Mouse (Mus musculus) small intestine, adult 2 months (tissue): ENCODE measurements at regions not wholly inside any gene's neighbourhood (a gene's known extent, or its start where the extent isn't known, plus 50 kb on each side); places are given as distances from the start of the nearest gene placed in this dataset.

Experiments used
- H3K27ac ChIP-seq: fragments of 200-500 bp; 2 replicates; pipeline ENCODE4 v1.5.1; 2012; ENCODE audit warnings: low read depth, low read length, control low read depth, inconsistent platforms; ENCODE audit not compliant: insufficient read depth
- H3K27me3 ChIP-seq: fragments of 200-500 bp; 2 replicates; pipeline ENCODE4 v1.6.1; 2012; ENCODE audit warnings: mild to moderate bottlenecking, moderate library complexity, low read length, inconsistent platforms; ENCODE audit not compliant: control insufficient read depth, insufficient read depth
- H3K36me3 ChIP-seq: fragments of 200-500 bp; 2 replicates; pipeline ENCODE4 v1.6.1; 2012; ENCODE audit warnings: mild to moderate bottlenecking, low read length, control low read depth, inconsistent platforms; ENCODE audit not compliant: control insufficient read depth, insufficient read depth
- H3K4me1 ChIP-seq: fragments of 200-500 bp; 2 replicates; pipeline ENCODE4 v1.6.1; 2012; ENCODE audit warnings: low read length, inconsistent platforms, mixed read lengths; ENCODE audit not compliant: control insufficient read depth, insufficient read depth, insufficient read length
- H3K4me3 ChIP-seq: fragments of 200-500 bp; 2 replicates; pipeline ENCODE4 v1.5.1; 2012; ENCODE audit warnings: low read depth, mild to moderate bottlenecking, control low read depth, inconsistent platforms, low read length, moderate library complexity
- CTCF ChIP-seq: fragments of 200-500 bp; IDR thresholded peaks from 2 replicates; pipeline ENCODE4 v1.5.1; 2012; ENCODE audit warnings: low read depth, mild to moderate bottlenecking, control low read depth, inconsistent platforms, low read length, moderate library complexity, mixed read lengths; ENCODE audit not compliant: insufficient replicate concordance, insufficient read length; ENCODE audit errors: extremely low read depth
- POLR2A ChIP-seq: fragments of 200-500 bp; IDR thresholded peaks from 2 replicates; pipeline ENCODE4 v1.6.1; 2012; ENCODE audit warnings: low read depth, mild to moderate bottlenecking, control low read depth, inconsistent platforms, low read length, moderate library complexity
- WGBS: fragments of 180-500 bp; shearing (Covaris S2); methylation state at CpG from one replicate; pipeline ENCODE4 v1.1.7; 2018; 5-methylcytosine and 5-hydroxymethylcytosine counted together

DNA sequence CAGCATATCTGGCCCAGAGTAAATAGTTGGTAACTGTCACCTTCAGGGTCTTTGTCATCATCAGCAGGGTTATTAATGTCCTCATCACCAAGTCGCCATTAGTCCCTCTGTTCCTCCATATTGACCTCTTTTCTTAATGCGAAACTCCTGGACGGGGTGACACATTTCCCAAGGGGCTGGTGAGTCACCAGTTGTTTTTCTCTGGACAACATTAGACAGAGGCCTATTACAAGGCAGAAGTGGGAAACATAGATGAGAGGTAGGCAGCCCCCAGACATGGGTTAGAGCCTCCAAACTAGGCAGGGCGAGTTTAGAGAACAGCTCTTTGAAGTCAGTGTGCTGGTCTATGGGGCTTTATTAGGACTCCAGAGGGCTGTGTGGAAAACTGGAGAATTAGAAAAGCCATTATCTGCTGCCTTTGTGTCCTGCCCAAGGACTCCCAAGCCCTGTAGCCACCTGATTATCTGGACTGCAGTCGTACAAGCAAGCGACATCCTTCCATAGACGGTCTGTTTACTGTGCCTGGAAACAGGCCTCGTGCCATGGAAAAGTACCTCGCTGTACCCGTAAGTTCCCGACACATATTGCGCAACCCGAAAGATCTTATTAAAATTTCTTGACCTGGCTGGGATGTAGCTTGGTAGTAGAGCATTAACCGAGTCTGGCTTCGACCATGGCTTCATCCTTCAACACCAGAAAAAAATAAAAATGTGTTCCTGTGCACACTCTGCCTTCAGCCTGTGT is 136.6 kb upstream of the Mkln1 start:
- H3K4me3 ChIP-seq: no peak overlapping the region
- TF ChIP-seq CTCF (no peak), POLR2A (no peak)
- H3K27me3 ChIP-seq: no peaks in the 10 kb centered on the region
- H3K36me3 ChIP-seq: no peaks in the 10 kb centered on the region
- WGBS: 80% methylated on average over 15 of the region's 15 CpGs
- H3K4me1 ChIP-seq: no peaks in the 10 kb centered on the region
- no peak overlapping the region for H3K27ac ChIP-seq

DNA sequence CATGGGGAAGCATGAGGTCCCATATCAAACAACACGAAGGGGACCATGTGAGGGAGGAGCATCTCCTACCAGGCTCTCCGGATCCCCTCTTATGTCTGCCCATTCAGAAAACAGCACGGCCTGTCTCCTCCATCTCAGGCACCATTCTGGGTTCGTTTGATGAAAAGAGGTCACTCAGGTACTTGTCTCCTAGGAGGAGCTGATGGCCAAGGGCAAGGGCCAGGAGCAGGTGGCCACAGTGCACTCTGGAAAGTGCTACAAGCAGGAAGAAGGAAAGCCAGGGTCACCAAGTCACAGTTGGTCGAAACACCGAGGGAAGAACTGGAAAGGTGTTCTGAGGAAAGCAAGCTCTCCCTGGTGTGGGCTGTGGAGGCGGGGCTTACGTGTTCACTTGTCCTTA is 135.9 kb upstream of the Mkln1 start:
- 80% methylated on average over 8 of the region's 8 CpGs for WGBS

DNA sequence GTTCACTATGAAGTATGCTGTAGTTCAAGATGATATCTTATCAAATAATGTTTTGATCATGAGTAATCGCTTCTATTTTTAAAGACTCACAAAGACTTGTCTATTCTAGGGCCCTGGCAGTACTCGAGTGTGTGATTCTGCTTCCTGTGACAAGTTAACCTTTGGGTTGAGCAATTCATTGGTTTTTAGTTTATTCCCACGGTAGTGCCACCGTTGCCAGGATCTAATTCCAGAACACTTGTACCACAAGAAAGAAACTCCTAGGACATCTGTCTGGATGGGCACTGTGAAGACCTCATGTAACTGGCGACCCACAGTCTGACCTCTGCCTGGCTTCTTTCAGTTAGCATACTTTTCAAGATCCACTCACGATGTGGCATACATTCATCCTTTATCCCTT is 134.7 kb upstream of the Mkln1 start:
- Histone ChIP-seq H3K36me3 (no peaks in the 10 kb centered on the region), H3K27ac (no peak overlapping the region)

More for the DNA sequence above, 135.9 kb upstream of the Mkln1 start:
- no peak overlapping the region for H3K4me3 ChIP-seq
- no peaks in the 10 kb centered on the region for H3K4me1 ChIP-seq
- no peaks in the 10 kb centered on the region for H3K27me3 ChIP-seq
- H3K27ac ChIP-seq: no peak overlapping the region
- TF ChIP-seq POLR2A (no peak), CTCF (no peak)
- no peaks in the 10 kb centered on the region for H3K36me3 ChIP-seq

DNA sequence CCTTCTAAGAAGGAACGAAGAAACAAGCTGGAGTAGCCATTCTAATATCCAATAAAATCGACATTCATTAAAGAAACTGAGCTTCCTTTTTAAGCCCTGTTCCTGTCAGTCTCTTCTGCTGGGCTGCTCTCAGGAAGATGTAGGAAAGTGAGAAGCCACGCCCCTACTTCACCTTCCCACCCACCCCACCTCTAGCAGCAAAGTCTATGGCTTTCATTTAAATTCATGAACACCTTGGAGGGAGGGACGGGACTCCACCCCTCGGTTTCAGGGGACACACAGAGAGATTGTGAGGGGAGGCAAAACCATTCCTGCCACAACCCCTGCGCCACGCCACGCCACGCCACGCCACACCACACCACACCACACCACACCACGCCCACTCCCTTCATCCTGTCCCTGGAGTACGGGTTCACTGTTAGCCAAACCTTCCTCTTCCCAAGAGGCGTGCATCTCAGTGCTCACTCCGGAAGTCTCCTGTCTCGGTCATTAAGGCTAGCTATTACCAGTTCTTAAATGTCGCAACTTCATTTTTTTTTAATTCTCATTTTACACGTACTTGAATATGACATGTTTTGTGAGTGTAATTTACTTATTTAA is 132.0 kb upstream of the Mkln1 start:
- H3K27ac ChIP-seq: no peak overlapping the region
- no peak overlapping the region for H3K4me3 ChIP-seq
- H3K4me1 ChIP-seq: no peaks in the 10 kb centered on the region
- 58% methylated on average over 17 of the region's 17 CpGs for WGBS
- no peaks in the 10 kb centered on the region for H3K36me3 ChIP-seq
- peaks cover 2% of the 10 kb centered on the region; the same call in 1 of the 2 replicates for H3K27me3 ChIP-seq
- TF ChIP-seq POLR2A (no peak), CTCF (no peak)

More for the DNA sequence above, 134.7 kb upstream of the Mkln1 start:
- WGBS: 77% methylated on average over 6 of the region's 6 CpGs
- Histone ChIP-seq H3K4me3 (no peak overlapping the region), H3K27me3 (peaks cover 2% of the 10 kb centered on the region; the same call in 1 of the 2 replicates), H3K4me1 (no peaks in the 10 kb centered on the region)
- TF ChIP-seq CTCF (no peak), POLR2A (no peak)

DNA sequence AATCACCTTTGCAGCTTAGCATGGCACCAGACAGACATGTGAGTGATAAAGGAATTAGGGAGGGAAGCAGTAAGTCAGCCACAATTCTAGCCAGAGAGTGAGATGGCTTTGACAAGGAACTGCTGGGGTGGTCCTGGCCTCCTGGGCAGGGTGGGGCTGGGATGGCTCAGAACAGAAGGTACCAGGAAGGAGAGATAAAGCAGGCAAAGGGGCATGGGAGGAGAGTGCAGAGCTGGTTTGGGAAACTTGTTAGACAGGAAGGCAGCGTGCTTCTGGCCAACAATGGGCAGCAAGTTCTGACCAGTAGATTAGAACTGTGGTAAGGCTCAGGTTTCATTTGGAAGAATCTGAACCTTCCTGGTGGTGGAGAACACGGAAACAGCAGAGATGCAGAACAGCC is 130.5 kb upstream of the Mkln1 start:
- WGBS: 44% methylated on average over 2 of the region's 2 CpGs
- Histone ChIP-seq H3K36me3 (no peaks in the 10 kb centered on the region), H3K27me3 (peaks cover 2% of the 10 kb centered on the region; the same call in 1 of the 2 replicates), H3K27ac (no peak overlapping the region), H3K4me3 (no peak overlapping the region), H3K4me1 (no peaks in the 10 kb centered on the region)
- TF ChIP-seq POLR2A: no peak
- TF ChIP-seq CTCF: no peak

DNA sequence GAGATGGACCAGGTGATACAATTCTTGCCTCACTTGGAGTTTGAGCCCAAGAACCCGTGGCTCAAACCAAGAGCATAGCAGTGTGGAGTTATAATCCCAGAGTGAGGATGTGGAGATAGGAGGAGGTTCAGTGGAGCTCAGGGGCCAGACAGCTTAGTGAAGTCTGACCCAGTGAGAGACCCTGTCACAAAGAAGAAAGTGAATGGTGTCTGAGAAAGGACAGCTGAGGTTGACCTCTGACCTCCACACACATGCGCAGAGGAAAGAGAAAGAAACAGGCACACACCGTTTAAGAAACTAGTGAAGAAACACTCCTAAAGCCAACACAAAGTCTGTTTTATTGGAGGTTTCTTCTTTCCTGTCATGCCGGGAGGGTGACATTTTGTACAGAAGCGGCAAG is 124.7 kb upstream of the Mkln1 start:
- H3K27ac ChIP-seq: no peak overlapping the region
- TF ChIP-seq POLR2A (no peak), CTCF (no peak)
- H3K4me3 ChIP-seq: no peak overlapping the region
- 48% methylated on average over 5 of the region's 5 CpGs for WGBS
- H3K27me3 ChIP-seq: no peaks in the 10 kb centered on the region; the same call in 1 of the 2 replicates
- H3K36me3 ChIP-seq: no peaks in the 10 kb centered on the region
- H3K4me1 ChIP-seq: no peaks in the 10 kb centered on the region

DNA sequence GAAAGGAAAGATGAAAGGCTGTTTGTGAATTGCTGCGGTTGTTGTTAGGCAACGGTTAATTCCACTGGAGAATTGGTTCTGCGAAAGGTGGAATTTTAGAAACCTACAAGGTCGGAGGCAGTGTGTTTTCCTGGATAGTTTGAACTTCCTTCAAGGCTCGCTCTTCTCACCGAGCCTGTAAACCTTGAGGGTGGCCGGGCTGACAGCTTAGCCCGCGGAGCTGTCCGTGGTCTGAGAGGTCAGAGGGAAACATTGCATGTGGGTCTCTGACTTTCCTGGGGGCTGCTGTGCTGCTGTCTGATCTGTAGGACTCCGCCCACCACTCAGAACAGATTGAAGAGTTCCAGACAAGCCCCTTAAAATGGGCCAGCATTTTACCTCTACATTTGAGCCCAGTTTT is 124.3 kb upstream of the Mkln1 start:
- Histone ChIP-seq H3K4me3 (no peak overlapping the region), H3K27ac (no peak overlapping the region), H3K36me3 (no peaks in the 10 kb centered on the region), H3K4me1 (no peaks in the 10 kb centered on the region), H3K27me3 (no peaks in the 10 kb centered on the region; the same call in 1 of the 2 replicates)
- TF ChIP-seq POLR2A: no peak
- no peak for TF ChIP-seq CTCF
- WGBS: 29% methylated on average over 11 of the region's 11 CpGs
